Mouse (Mus musculus) liver, adult 2 months (tissue): Measurements from ENCODE around the gene Fryl. TPM values are rescaled to one million over a fixed set of nuclear protein-coding genes. Genes with fewer than 3 reads are reported as not detected.
A peak's percentile ranks its signal among the peaks of the same experiment; 100 is the strongest.

ENCODE experiments used
- DNase-seq: peaks from one replicate; pipeline ENCODE4 v3.0.0-alpha.2; 2011; ENCODE audit warnings: low read depth, low spot score; ENCODE audit errors: extremely low read depth
- H3K27ac ChIP-seq: fragments of 200-500 bp; replicated peaks from 2 replicates; pipeline ENCODE4 v1.5.1; 2012; ENCODE audit warnings: low read depth, mild to moderate bottlenecking, control low read depth, inconsistent platforms, low read length; ENCODE audit not compliant: insufficient read depth
- H3K27me3 ChIP-seq: fragments of 200-500 bp; 2 replicates; pipeline ENCODE4 v1.6.1; 2012; ENCODE audit warnings: mild to moderate bottlenecking, moderate library complexity, low read length, inconsistent platforms; ENCODE audit not compliant: control insufficient read depth, insufficient read depth
- H3K36me3 ChIP-seq: fragments of 200-500 bp; 2 replicates; pipeline ENCODE4 v1.6.1; 2012; ENCODE audit warnings: low read length, inconsistent platforms; ENCODE audit not compliant: control insufficient read depth, insufficient read depth
- H3K4me1 ChIP-seq: fragments of 200-500 bp; 2 replicates; pipeline ENCODE4 v1.6.1; 2011; ENCODE audit warnings: low read length; ENCODE audit not compliant: control insufficient read depth, insufficient read depth
- H3K4me3 ChIP-seq: fragments of 200-500 bp; 2 replicates; pipeline ENCODE4 v1.5.1; 2011; ENCODE audit warnings: low read depth, mild to moderate bottlenecking, control low read depth, low read length, moderate library complexity; ENCODE audit not compliant: insufficient read depth
- H3K79me2 ChIP-seq: fragments of 200-500 bp; 2 replicates; pipeline ENCODE4 v1.6.1; 2012; ENCODE audit warnings: inconsistent platforms, mild to moderate bottlenecking, low read length, moderate library complexity; ENCODE audit not compliant: control insufficient read depth, insufficient read depth
- H3K9ac ChIP-seq: fragments of 200-500 bp; 2 replicates; pipeline ENCODE4 v1.6.1; 2012; ENCODE audit warnings: low read depth, mild to moderate bottlenecking, control low read depth, inconsistent platforms, low read length
- CTCF ChIP-seq: fragments of 200-500 bp; IDR thresholded peaks from 2 replicates; pipeline ENCODE4 v1.5.1; 2011; ENCODE audit warnings: low read depth, low read length, control low read depth
- POLR2A ChIP-seq: fragments of 200-500 bp; IDR thresholded peaks from 2 replicates; pipeline ENCODE4 v1.6.1; 2011; ENCODE audit warnings: low read length, control low read depth; ENCODE audit not compliant: insufficient read depth; ENCODE audit errors: extremely low read depth
- WGBS: fragments of 180-500 bp; shearing (Covaris S2); methylation state at CpG from one replicate; pipeline ENCODE4 v1.1.7; 2018; 5-methylcytosine and 5-hydroxymethylcytosine counted together
- polyA plus RNA-seq: library from polyadenylated mRNA; depleted of rRNA; stranded (reverse); fragments of >200 nt; gene quantifications from 2 replicates; pipeline ENCODE4 v1.2.3, GENCODE M21; 2012
- total RNA-seq: library from RNA; depleted of rRNA; stranded (reverse); fragments of >200 nt; gene quantifications from 2 replicates; pipeline ENCODE4 v1.2.3, GENCODE M21; 2014

Fryl gene
- total and polyA plus RNA-seq, 2 experiments = 9.5 to 18.7 TPM

DNA sequence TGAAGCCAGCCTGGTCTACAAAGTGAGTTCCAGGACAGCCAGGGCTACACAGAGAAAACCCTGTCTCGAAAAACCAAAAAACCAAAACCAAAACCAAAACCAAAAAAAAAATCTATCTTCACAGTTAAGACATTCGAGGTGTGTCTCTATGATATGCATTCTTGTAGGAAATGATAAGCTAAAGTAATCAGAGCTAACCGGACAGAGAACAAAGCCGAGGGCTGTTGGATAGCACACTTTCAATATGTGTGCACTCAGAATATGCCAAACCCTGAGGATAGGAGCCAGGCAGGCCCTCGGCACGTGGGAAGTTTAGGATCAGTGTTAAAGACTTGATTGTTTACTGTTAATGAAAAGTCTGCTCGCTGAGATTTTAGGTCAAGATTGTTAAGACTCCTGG lies 58.6 kb downstream of the Fryl start:
- no peak overlapping the region for H3K27ac ChIP-seq

DNA sequence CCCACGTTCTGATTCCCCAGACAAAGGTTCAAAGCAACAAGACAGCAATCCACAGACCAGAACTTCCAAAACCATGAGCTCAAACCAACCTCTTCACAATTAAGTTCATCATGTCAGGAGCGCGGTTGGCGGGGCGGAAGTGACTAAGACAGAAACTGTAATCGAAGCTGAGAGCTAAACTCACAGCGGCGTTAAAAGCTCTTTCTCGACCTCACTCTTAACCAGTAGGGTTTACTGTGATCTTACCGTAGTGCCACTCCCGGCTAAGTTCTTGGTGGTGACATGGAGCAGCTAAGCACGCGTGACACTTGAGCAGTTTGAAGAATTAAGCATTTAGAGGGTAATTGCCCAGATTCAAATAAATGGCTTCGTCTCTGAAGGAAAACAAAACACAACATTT lies 61.7 kb downstream of the Fryl start:
- peaks cover 2% of the 10 kb centered on the region; the same call in 1 of the 2 replicates for H3K36me3 ChIP-seq

More for the DNA sequence above, 58.6 kb downstream of the Fryl start:
- no peaks in the 10 kb centered on the region for H3K27me3 ChIP-seq
- H3K4me1 ChIP-seq = no peaks in the 10 kb centered on the region; the same call in none of the 2 replicates
- H3K9ac ChIP-seq = no peak overlapping the region
- no peak for TF ChIP-seq CTCF
- no peak for TF ChIP-seq POLR2A
- no peak for DNase-seq
- H3K36me3 ChIP-seq = peaks cover 2% of the 10 kb centered on the region; the same call in 1 of the 2 replicates
- peaks cover 5% of the 10 kb centered on the region; the same call in 1 of the 2 replicates for H3K79me2 ChIP-seq
- 79% methylated on average over 7 of the region's 7 CpGs for WGBS
- H3K4me3 ChIP-seq = no peak overlapping the region

DNA sequence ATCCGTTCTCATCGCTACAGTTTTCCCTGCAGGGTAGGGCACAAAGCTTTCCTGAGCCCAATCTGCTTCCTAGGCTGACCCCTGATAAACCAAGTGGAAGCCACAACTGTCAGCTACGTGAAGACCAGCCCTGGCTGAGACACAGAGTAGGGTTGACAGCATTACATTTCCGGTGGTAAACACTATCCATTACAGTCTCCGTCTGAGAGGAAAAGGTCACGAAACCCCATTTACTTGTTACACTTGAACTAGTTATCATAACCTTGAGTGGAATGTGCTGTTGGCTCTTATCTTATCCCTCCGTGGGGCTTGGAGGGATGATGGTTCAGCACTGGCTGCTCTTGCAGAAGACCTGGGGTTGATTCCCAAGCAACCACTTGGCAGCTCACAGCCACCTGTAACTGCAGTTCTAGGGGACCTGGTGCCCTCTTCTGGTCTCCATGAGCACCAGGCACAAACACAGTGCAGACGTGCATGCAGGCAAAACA lies 62.3 kb downstream of the Fryl start:
- H3K79me2 ChIP-seq = peaks cover 3% of the 10 kb centered on the region; the same call in 1 of the 2 replicates
- no peak for DNase-seq
- 65% methylated on average over 8 of the region's 8 CpGs for WGBS
- no peak overlapping the region for H3K9ac ChIP-seq
- H3K4me1 ChIP-seq = no peaks in the 10 kb centered on the region; the same call in none of the 2 replicates
- no peak for TF ChIP-seq POLR2A
- TF ChIP-seq CTCF = peak; percentile 50
- no peaks in the 10 kb centered on the region for H3K27me3 ChIP-seq
- no peak overlapping the region; the same call in 1 of the 2 replicates for H3K27ac ChIP-seq
- H3K4me3 ChIP-seq = no peak overlapping the region
- H3K36me3 ChIP-seq = peaks cover 2% of the 10 kb centered on the region; the same call in 1 of the 2 replicates

More for the DNA sequence above, 61.7 kb downstream of the Fryl start:
- 96% methylated on average over 14 of the region's 14 CpGs for WGBS
- H3K27ac ChIP-seq = no peak overlapping the region
- H3K9ac ChIP-seq = no peak overlapping the region
- TF ChIP-seq CTCF (no peak), POLR2A (no peak)
- H3K27me3 ChIP-seq = no peaks in the 10 kb centered on the region
- DNase-seq = no peak
- H3K79me2 ChIP-seq = peaks cover 3% of the 10 kb centered on the region; the same call in 1 of the 2 replicates
- no peak overlapping the region for H3K4me3 ChIP-seq
- H3K4me1 ChIP-seq = no peaks in the 10 kb centered on the region; the same call in none of the 2 replicates

DNA sequence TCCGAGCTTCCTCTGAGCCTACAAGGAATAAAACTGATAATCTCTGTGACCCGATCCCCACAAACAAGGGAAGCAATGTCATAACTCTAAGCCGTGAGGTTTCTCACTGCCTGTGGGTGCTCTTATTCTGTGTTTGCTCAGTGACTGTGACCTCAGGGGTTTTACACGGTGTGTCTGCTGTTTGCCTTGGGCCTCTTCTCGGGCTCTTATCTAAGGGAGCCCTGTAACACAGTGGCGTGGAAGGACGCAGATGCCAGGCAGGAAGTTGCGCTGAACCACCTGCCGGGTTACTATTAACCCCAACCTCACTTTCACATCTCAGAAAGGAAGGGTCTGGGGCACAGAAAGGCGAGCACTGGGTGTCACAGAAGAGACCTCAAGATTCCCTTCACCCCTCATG lies 62.8 kb downstream of the Fryl start:
- H3K4me1 ChIP-seq = no peaks in the 10 kb centered on the region; the same call in none of the 2 replicates
- no peak for DNase-seq
- no peak overlapping the region for H3K9ac ChIP-seq
- H3K27ac ChIP-seq = no peak overlapping the region; the same call in 1 of the 2 replicates
- TF ChIP-seq POLR2A (no peak), CTCF (no peak)
- H3K4me3 ChIP-seq = no peak overlapping the region
- peaks cover under 1% of the 10 kb centered on the region; the same call in 1 of the 2 replicates for H3K79me2 ChIP-seq
- H3K27me3 ChIP-seq = no peaks in the 10 kb centered on the region
- H3K36me3 ChIP-seq = no peaks in the 10 kb centered on the region; the same call in 1 of the 2 replicates
- WGBS = 58% methylated on average over 10 of the region's 10 CpGs

DNA sequence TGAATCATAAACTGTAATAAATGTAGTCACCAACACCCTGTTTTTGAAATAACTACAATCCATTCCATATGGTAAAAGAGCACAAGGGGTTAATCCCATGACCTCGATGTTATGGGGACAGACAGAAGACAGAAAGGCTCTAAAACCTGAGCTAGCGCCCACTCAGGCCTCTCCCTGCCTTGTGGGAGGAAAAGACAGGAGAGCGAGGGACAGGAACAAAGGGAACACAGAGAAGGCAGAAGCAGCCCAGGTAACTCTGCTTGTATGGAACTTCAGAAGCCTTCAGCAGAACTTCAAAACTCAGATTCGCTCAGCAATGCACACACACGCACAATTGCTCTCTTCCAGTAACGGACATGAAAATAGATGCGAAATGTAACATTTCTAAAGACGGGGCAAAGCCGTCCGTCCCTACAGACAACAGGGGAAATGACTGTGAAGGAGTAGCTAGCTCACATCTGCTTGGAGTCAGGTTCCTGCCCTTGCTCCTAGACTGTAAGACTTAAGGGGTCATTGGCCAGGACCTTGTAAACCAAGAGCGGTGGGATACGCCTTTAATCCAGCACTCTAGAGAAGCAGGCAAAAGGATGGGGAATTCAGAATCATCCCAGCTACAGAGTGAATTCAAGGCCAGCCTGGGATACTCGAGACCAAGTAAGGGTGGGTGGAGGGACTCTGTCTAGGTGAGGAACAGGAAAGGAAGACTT lies 63.4 kb downstream of the Fryl start:
- Histone ChIP-seq H3K9ac (no peak overlapping the region), H3K4me1 (no peaks in the 10 kb centered on the region; the same call in none of the 2 replicates), H3K27ac (no peak overlapping the region), H3K27me3 (no peaks in the 10 kb centered on the region), H3K36me3 (no peaks in the 10 kb centered on the region; the same call in 1 of the 2 replicates), H3K4me3 (no peak overlapping the region), H3K79me2 (no peaks in the 10 kb centered on the region; the same call in 1 of the 2 replicates)
- DNase-seq = no peak
- 92% methylated on average over 13 of the region's 13 CpGs for WGBS
- TF ChIP-seq POLR2A (no peak), CTCF (no peak)
